ENCODE assay signal across 9 mouse cellular contexts in genomic region chr14:114856243-114857031, GRCm38 (mm10).
DNase-seq lines count a peak whose midpoint lies in the region; ATAC-seq lines count a peak whose summit lies in the region.
"Had no signal": no experiment of that assay in that cellular context is flagged by ENCODE, and none has a peak within 500 bp of the region (broad histone marks: within the 10 kb centered on the region; RNA-seq: fewer than 3 reads in every experiment).

No protein-coding gene starts in this region.

- DNase-seq in adrenal gland, postnatal 14 days, result peak; percentile 12
- DNase-seq in adrenal gland, postnatal 25 days, result no peak
- DNase-seq in embryo, embryonic 10.5 days (ENCODE audit: low spot score), result peak; percentile 79
- no peak for DNase-seq in gastrocnemius, adult 8-10 months (ENCODE audit: low spot score in 2 of 2)
- no peak for DNase-seq in cerebellum, postnatal 4 days (ENCODE audit: low spot score in 2 of 2)
- DNase-seq in spleen, postnatal 14 days (ENCODE audit: low spot score in 2 of 2), result no peak
- DNase-seq: liver, embryonic 13.5 days had no signal

- no peak overlapping the region for H3K27ac ChIP-seq in intestine, embryonic 16.5 days (ENCODE audit: low read length)
- H3K27ac ChIP-seq in midbrain, embryonic 13.5 days, result no peak overlapping the region

- H3K4me2 ChIP-seq in intestine, embryonic 16.5 days (ENCODE audit: low read depth, low read length), result no peak overlapping the region
- peak overlapping the region; percentile 21 for H3K4me2 ChIP-seq in midbrain, embryonic 13.5 days (replicated peaks)
- H3K4me2 ChIP-seq: liver, embryonic 13.5 days had no signal

- WGBS in intestine, embryonic 16.5 days, result 35% methylated on average over 18 of the region's 18 CpGs
- 11% methylated on average over 18 of the region's 18 CpGs for WGBS in midbrain, embryonic 13.5 days

- H3K27me3 ChIP-seq in intestine, embryonic 16.5 days (replicated peaks; ENCODE audit: control insufficient read depth, insufficient read depth, low read length), result no peaks in the 10 kb centered on the region
- H3K27me3 ChIP-seq in midbrain, embryonic 13.5 days, result peaks cover 7% of the 10 kb centered on the region; the same call in 1 of the 2 replicates
- H3K27me3 ChIP-seq: liver, embryonic 13.5 days had no signal

- H3K4me3 ChIP-seq in intestine, embryonic 16.5 days (ENCODE audit: low read length), result no peak overlapping the region
- H3K4me3 ChIP-seq in midbrain, embryonic 13.5 days (replicated peaks), result no peak overlapping the region
- H3K4me3 ChIP-seq: liver, embryonic 13.5 days had no signal

- no peak overlapping the region for H3K9ac ChIP-seq in intestine, embryonic 16.5 days (ENCODE audit: low read depth, low read length)
- H3K9ac ChIP-seq in midbrain, embryonic 13.5 days (replicated peaks), result no peak overlapping the region
- H3K9ac ChIP-seq: liver, embryonic 13.5 days had no signal

- no peaks in the 10 kb centered on the region for H3K9me3 ChIP-seq in intestine, embryonic 16.5 days (ENCODE audit: control insufficient read depth, low read length)
- no peaks in the 10 kb centered on the region for H3K9me3 ChIP-seq in midbrain, embryonic 13.5 days
- H3K9me3 ChIP-seq: liver, embryonic 13.5 days had no signal

- ATAC-seq in intestine, embryonic 16.5 days, result 0 out of 2 replicates have a peak, but pooled peaks have one; percentile 45
- peak; percentile 51 for ATAC-seq in midbrain, embryonic 13.5 days

- peaks cover 9% of the 10 kb centered on the region for H3K4me1 ChIP-seq in intestine, embryonic 16.5 days (ENCODE audit: control insufficient read depth, insufficient read depth, low read length)
- H3K4me1 ChIP-seq in midbrain, embryonic 13.5 days (replicated peaks), result peaks cover 15% of the 10 kb centered on the region

- H3K36me3 ChIP-seq in intestine, embryonic 16.5 days (ENCODE audit: control insufficient read depth, insufficient read depth, low read length), result no peaks in the 10 kb centered on the region
- no peaks in the 10 kb centered on the region for H3K36me3 ChIP-seq in midbrain, embryonic 13.5 days
- H3K36me3 ChIP-seq: liver, embryonic 13.5 days had no signal

Comparison
In these comparisons a context has a peak if more than half of its experiments do, and no peak if none do; other contexts are left out.
1. DNase-seq: peak in adrenal gland, postnatal 14 days (single experiment) and embryo, embryonic 10.5 days (single experiment); none in adrenal gland, postnatal 25 days (single experiment), gastrocnemius, adult 8-10 months (0 of 2), cerebellum, postnatal 4 days (0 of 2) and spleen, postnatal 14 days (0 of 2).